ENCODE assay signal across 11 mouse cellular contexts in the genomic region with DNA sequence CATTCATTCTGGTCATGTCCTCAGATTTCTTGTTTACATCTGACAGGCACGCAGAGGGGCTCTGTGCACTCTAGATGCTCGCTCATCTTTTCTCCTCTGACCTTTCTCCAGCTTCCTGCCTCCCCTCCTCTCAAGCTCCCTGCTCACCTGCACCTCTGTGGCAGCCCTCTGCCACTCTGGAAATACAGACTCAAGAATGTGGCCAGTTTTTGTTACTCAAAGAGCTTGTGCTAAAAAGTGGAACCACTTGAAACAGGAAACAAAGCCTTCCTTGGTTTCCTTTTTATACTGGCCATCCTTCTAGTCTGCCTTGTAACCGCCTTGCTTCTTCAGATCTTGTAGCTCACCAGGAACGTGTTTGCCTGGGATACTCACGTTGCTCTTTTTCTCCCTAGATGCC.
DNase-seq lines count a peak whose midpoint lies in the region; ATAC-seq and TF ChIP-seq lines count a peak whose summit lies in the region.
"Had no signal": no experiment of that assay in that cellular context is flagged by ENCODE, and none has a peak within 500 bp of the region (broad histone marks: within the 10 kb centered on the region; RNA-seq: fewer than 3 reads in every experiment).

No protein-coding gene starts in this region.

- ATAC-seq in forebrain, embryonic 12.5 days (ENCODE audit: low FRiP score), result no peak
- ATAC-seq in forebrain, embryonic 14.5 days, result no peak
- ATAC-seq in midbrain, embryonic 16.5 days, result no peak

- peaks cover 40% of the 10 kb centered on the region for H3K4me1 ChIP-seq in forebrain, embryonic 12.5 days
- H3K4me1 ChIP-seq in forebrain, embryonic 14.5 days (ENCODE audit: control insufficient read depth, insufficient read depth, low read length), result peaks cover 23% of the 10 kb centered on the region
- H3K4me1 ChIP-seq in bone marrow macrophage, adult 2 months (ENCODE audit: control insufficient read depth, insufficient read depth, low read length), result peaks cover 52% of the 10 kb centered on the region
- peaks cover 32% of the 10 kb centered on the region for H3K4me1 ChIP-seq in midbrain, embryonic 16.5 days (ENCODE audit: control insufficient read depth, insufficient read depth, low read length)

- H3K27ac ChIP-seq in forebrain, embryonic 12.5 days, result peak overlapping the region; percentile 20; the same call in 1 of the 2 replicates
- no peak overlapping the region for H3K27ac ChIP-seq in forebrain, embryonic 14.5 days (ENCODE audit: low read depth, low read length)
- H3K27ac ChIP-seq in left cerebral cortex, adult 2 months, result peak overlapping the region; percentile 84
- H3K27ac ChIP-seq in bone marrow macrophage, adult 2 months (ENCODE audit: insufficient read depth, low read depth, low read length), result peak overlapping the region; percentile 99
- H3K27ac ChIP-seq in midbrain, embryonic 16.5 days (ENCODE audit: low read length), result peak overlapping the region; percentile 76; the same call in 1 of the 2 replicates
- H3K27ac ChIP-seq: embryonic facial prominence, embryonic 10.5 days had no signal

- no peak overlapping the region for H3K4me2 ChIP-seq in forebrain, embryonic 12.5 days
- H3K4me2 ChIP-seq in forebrain, embryonic 14.5 days (ENCODE audit: low read length), result no peak overlapping the region
- H3K4me2 ChIP-seq in midbrain, embryonic 16.5 days (ENCODE audit: low read length), result no peak overlapping the region

- no peak for TF ChIP-seq POLR2A in bone marrow macrophage, adult 2 months (IDR thresholded peaks at IDR 0.05; ENCODE audit: borderline replicate concordance, low read depth, low read length)

- H3K36me3 ChIP-seq in forebrain, embryonic 12.5 days (replicated peaks), result no peaks in the 10 kb centered on the region
- no peaks in the 10 kb centered on the region for H3K36me3 ChIP-seq in forebrain, embryonic 14.5 days (ENCODE audit: control insufficient read depth, insufficient read depth, low read length)
- no peaks in the 10 kb centered on the region for H3K36me3 ChIP-seq in midbrain, embryonic 16.5 days (ENCODE audit: control insufficient read depth, insufficient read depth, low read length)

- intact Hi-C loops in left cerebral cortex, adult 2 months (cut with DNase I), result loop anchor here (2.0 to 5.0 kb wide), 2 partner anchors 75 to 76 kb away; no protein-coding TSS in a partner anchor
- intact Hi-C loops in left cerebral cortex, postnatal 4 days (cut with DNase I), result no loop called here

- no peak for DNase-seq in forebrain, embryonic 14.5 days (ENCODE audit: low spot score)
- DNase-seq in left cerebral cortex, adult 2 months (ENCODE audit: extremely low spot score in 1 of 2, low spot score in 2 of 2), result no peak
- no peak for DNase-seq in left cerebral cortex, postnatal 4 days
- no peak for DNase-seq in frontal cortex, adult 2 months (ENCODE audit: extremely low spot score in 1 of 2, low spot score in 1 of 2)
- no peak for DNase-seq in adrenal gland, adult 18-20 months (ENCODE audit: low spot score in 2 of 2)
- DNase-seq: kidney, adult 9 months had no signal

- no peaks in the 10 kb centered on the region for H3K27me3 ChIP-seq in forebrain, embryonic 12.5 days
- no peaks in the 10 kb centered on the region for H3K27me3 ChIP-seq in forebrain, embryonic 14.5 days (replicated peaks; ENCODE audit: control insufficient read depth, insufficient read depth, low read length)
- H3K27me3 ChIP-seq in midbrain, embryonic 16.5 days (ENCODE audit: control insufficient read depth, insufficient read depth, low read depth, low read length), result no peaks in the 10 kb centered on the region
- H3K27me3 ChIP-seq: Patski had no signal

- H3K4me3 ChIP-seq in forebrain, embryonic 12.5 days (replicated peaks), result no peak overlapping the region
- no peak overlapping the region for H3K4me3 ChIP-seq in forebrain, embryonic 14.5 days (ENCODE audit: low read depth, low read length)
- H3K4me3 ChIP-seq in left cerebral cortex, adult 2 months, result no peak overlapping the region
- peak overlapping the region; percentile 46 for H3K4me3 ChIP-seq in bone marrow macrophage, adult 2 months (ENCODE audit: insufficient read depth, low read length)
- H3K4me3 ChIP-seq in midbrain, embryonic 16.5 days (ENCODE audit: low read depth, low read length), result no peak overlapping the region
- H3K4me3 ChIP-seq: embryonic facial prominence, embryonic 10.5 days had no signal

- no peaks in the 10 kb centered on the region for H3K9me3 ChIP-seq in forebrain, embryonic 12.5 days
- no peaks in the 10 kb centered on the region for H3K9me3 ChIP-seq in forebrain, embryonic 14.5 days (replicated peaks; ENCODE audit: control insufficient read depth, low read length)
- no peaks in the 10 kb centered on the region for H3K9me3 ChIP-seq in midbrain, embryonic 16.5 days (replicated peaks; ENCODE audit: control insufficient read depth, low read length, poor library complexity, severe bottlenecking)
- H3K9me3 ChIP-seq: embryonic facial prominence, embryonic 10.5 days had no signal

- TF ChIP-seq CTCF in left cerebral cortex, adult 2 months (IDR thresholded peaks at IDR 0.05), result no peak
- TF ChIP-seq CTCF in bone marrow macrophage, adult 2 months (IDR thresholded peaks at IDR 0.05; ENCODE audit: low read depth, low read length), result no peak

- H3K9ac ChIP-seq in forebrain, embryonic 12.5 days, result no peak overlapping the region
- no peak overlapping the region for H3K9ac ChIP-seq in forebrain, embryonic 14.5 days (ENCODE audit: low read length)
- no peak overlapping the region for H3K9ac ChIP-seq in midbrain, embryonic 16.5 days (ENCODE audit: low read depth, low read length)

- 50% methylated on average over 5 of the region's 5 CpGs for WGBS in forebrain, embryonic 12.5 days
- 55% methylated on average over 5 of the region's 5 CpGs for WGBS in forebrain, embryonic 14.5 days
- WGBS in midbrain, embryonic 16.5 days, result 41% methylated on average over 5 of the region's 5 CpGs
